Mouse (Mus musculus) gastrocnemius, postnatal 25 days (tissue): ENCODE measurements around the gene Mrps16. TPM values are rescaled to one million over a fixed set of nuclear protein-coding genes. Genes with fewer than 3 reads are reported as not detected.

Experiments
- DNase-seq: peaks from one replicate; pipeline ENCODE4 v3.0.0; 2022
- long read RNA-seq, 2 experiments: library from polyadenylated mRNA; stranded (forward); transcript quantifications; one replicate each; pipeline ENCODE4 v2.0.0; 2021
- total RNA-seq, 2 experiments: library from RNA; stranded (reverse); gene quantifications; 1 replicate in 1 of 2; 2 replicates in 1 of 2; pipeline ENCODE4 v1.2.3; 2021

Gene Mrps16
- 10 to 100 TPM; 39.9 to 48.4 TPM for total RNA-seq
- long read RNA-seq, experiment 1, transcript Mrps16-202 (3 exons, 801 nt): minor isoform, 11 of 157 reads
- long read RNA-seq, experiment 1, transcript Mrps16-201 (3 exons, 2,572 nt): major isoform, 115 of 157 reads
- long read RNA-seq, experiment 1, partial matches to known transcripts: 6 of 157 reads
- long read RNA-seq, experiment 1, other reads (novel, unspliced or antisense): 25 of 157 reads
- long read RNA-seq, experiment 2, transcript Mrps16-201 (3 exons, 2,572 nt): major isoform, 88 of 120 reads
- long read RNA-seq, experiment 2, transcript Mrps16-202 (3 exons, 801 nt): minor isoform, 6 of 120 reads
- long read RNA-seq, experiment 2, partial matches to known transcripts: 5 of 120 reads
- long read RNA-seq, experiment 2, other reads (novel, unspliced or antisense): 21 of 120 reads

DNA sequence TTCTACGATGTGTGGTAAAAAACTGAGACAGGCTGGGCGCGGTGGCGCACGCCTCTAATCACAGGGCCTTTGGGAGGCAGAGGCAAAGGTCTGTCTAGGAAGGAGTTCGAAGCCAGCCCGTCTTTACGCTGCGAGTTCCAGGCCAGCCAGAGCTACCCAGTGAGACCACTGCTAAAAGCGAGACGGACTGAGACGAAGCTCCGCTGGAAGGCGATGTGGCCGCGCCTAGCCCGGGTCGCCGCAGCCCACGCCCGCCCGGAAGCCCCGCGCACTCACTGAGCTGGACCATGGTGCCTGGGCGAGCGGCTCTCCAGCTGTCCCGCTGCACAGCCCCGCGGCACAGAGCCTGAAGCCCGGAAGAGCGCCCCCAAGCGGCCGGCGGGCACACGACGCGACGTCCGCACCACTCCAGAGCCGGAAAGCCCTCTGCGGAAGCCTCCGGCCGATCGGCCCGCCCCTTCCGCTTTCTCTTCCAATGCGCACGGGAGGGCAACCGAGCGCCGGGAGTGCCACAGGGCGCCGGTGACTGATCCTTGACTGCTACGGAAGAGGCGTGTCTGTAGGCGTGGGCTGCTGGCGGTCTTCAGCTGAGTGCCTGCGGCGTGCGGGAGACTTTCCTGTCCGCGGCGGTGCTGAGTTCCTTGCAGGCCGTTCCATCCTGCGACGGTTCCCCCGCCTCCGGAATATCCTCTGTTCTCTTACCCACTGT, at the start of gene Mrps16:
Mrps16 (minus strand) TSS at position 430 of the 709 bp plus-strand sequence.
- DNase-seq: peak; percentile 97

DNA sequence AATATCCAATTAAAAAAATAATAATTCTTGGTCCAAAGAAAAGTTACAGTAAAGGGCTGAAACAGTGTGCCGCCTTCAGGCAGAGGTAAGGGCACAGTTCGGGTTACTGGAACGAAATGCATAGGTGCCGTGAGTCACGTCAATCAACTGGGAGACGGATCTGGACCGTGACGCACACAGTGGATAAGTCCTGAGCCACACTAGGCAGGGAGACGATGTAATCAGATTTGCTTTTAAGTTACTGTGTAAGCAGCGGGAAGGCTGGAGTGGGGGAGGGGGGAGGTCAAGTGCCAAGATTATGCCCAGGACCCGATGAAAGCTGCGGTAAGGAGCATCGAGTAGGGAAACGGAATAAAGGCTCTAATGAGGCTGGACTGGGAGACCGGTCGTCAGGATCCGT, 48.8 kb upstream of the Mrps16 start:
- no peak for DNase-seq

DNA sequence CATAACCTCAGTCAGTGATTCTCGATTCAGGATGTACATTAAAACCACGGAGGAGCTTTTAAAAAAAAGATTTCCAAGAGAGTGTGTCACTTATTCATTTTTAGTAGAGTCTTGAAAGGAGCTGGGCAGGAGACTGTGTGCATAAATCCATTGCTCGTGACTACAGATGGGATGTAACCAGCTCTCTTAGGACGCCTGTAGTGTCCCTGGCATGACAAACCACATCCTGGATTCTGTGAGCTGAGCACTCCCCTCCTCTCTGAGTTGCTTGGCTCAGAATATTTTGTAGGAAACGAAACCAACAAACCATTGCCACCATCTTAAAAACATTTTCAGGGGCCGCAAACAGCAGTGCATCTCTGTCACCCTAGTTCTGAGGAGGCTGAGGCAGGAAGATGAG, 43.5 kb upstream of the Mrps16 start:
- no peak for DNase-seq

DNA sequence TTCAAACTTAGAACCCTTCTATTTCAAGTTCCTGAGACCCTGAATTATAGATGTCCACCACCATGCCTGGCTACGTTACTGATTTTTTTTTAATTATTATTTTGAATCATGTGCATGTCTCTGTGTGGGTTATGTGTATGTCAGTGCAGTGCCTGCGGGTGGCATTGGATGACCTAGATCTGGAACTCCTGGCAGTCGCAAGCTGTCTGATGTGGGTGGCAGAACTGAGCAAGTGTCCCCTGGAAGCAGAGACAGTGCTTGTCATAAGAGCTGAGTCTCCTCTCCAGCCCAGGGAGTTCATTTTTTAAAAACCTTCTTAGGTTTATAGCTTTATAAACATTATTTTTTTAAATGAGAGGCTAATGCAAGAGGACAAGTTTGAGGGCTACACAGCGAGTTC, 39.0 kb upstream of the Mrps16 start:
- DNase-seq: peak; percentile 33

DNA sequence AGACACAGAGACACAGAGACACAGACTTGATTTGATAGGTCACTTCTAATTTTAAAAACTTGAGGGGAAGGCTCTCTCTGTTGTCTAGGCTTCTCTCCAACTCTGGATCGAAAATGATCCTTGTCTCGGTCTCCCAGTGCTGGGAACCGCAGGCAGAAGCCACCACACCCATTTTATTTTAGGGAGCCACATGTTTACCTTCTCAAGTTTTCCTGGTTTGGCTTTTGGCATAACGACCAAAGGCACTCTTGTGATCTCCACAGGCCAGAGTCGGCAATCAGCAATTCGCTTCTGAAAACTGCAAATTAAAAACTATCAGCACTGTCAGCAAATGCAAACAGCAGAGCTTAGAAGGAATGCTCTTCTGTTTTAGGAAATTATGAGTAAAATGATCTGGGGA, 38.3 kb upstream of the Mrps16 start:
- peak; percentile 39 for DNase-seq

DNA sequence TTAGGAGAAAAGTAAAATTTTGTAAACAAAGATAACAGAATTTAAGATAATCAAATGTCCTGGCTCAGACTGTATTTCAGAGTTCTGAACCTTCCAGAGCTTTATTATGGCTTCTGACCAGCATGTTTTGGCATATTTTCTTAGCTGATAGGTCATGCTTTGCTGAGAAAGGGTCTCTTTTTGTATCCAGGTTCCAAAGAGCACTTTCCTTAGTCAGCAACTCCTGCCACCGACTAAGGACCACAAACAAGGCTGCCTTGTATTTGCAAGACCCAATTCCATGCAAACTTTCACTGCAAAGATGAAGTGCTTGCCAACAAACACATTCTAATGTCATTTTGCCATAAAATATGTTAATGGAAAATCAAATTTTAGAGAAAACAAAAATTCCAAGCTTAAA, 36.4 kb upstream of the Mrps16 start:
- no peak for DNase-seq

DNA sequence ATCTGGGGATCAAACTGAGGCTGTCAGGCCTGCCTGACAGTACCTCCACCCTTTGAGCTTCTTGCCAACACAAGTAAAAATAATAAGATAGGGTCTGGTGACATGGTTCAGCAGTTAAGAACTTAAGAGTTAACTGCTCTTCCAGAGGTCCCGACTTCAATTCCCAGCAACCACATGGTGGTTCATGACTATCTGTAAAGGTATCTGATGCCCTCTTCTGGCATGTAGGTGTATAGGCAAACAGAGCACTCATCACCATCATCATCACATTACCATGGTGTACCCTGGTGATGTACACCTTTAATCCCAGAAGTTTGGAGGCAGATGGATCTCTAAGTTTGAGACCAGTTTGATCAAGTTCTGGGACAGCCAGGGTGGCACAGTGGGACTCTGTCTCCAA, 35.2 kb upstream of the Mrps16 start:
- DNase-seq: no peak

DNA sequence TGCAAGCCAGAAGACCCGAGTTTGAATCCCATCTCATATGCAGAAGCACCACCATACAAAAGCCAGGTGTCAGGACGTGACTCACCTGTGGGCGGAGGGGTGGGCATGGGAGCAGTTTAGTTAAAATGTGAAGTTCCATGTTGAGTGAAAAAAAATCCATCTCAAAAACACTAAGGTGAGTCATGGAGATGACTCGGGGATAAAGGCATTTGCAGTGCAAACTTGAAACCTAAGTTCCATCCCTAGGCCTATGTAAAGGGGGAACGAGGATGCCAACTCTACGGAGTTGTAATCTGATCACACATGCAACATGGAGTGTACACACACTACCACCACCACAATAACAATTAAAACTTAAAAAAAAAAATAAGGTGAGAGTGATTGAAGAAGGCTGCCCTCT, 29.6 kb upstream of the Mrps16 start:
- no peak for DNase-seq

DNA sequence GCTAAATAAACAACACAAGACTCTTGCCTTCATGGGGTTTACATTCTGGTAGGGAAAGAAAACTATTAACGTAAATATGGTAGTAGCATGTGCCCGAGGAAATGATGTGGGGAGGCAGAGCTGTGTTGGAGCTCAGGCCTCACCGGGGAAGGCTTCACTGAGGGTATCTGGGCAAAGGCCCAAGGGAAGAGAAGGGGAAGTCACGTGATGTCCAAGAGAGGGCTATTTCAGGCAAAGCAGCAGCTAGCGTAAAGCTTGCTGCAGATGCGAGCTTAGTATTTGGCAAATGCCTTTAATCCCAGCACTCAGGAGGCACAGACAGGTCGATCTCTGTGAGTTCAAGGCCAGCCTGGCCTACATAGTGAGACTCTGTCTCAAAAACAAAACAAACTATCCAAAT, 28.8 kb upstream of the Mrps16 start:
- DNase-seq: no peak

DNA sequence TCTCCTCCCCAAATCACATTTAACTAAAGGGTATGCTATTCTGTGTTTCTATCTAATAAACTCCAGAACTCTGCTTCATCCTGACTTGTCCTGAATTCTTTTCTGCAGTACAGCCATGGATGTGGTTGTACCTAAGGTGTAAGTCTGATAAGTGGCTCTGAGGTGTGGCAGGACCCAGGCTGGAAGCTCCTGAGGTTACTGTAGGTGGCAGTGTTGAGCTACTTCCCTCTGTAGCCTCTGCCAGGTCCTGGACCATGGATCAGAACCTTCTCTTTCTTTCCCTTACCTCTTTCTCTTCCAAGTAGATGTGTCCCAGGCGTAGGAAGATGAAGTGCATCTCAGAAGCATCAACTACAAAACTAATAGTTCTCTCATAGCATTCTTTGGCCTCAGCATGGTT, 6.6 kb upstream of the Mrps16 start:
- no peak for DNase-seq

DNA sequence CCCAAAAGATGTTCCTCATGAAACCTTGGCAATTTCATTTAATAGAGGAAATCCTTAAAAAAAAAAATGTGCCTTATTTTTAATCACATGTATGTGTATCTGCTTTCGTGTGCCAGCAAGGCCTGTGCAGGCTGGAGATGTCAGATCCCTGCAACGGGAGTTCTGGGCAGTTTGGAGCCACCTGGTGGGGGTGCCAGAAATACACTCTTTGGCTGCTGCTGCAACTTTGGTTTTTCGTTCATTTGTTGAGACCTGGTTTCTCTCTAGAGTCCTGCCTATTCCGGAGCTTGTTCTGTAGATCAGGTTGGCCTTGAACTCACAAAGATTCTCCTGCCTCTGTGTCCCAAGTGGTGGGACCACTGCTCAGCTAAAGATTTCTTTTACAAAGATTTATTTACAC, 5.4 kb upstream of the Mrps16 start:
- no peak for DNase-seq

DNA sequence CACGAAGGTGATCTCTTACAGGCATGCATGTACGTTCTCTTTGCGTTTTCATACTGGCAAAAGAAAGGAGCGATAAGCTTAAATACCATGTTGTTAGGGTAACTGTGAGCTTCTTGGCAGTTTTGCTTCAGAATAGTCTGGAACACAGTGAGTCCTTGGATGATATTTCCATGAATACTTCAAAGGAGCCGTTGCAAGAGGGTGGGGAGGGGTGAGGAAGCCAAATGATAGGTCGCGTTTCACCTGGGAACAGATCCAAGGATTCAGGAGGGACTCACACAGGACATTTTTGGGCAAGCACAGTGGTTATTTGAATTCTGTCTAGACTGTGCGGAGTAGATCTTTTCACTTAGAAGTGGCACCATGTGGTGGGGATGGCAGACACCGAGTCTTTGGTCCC, 3.8 kb upstream of the Mrps16 start:
- DNase-seq: no peak

DNA sequence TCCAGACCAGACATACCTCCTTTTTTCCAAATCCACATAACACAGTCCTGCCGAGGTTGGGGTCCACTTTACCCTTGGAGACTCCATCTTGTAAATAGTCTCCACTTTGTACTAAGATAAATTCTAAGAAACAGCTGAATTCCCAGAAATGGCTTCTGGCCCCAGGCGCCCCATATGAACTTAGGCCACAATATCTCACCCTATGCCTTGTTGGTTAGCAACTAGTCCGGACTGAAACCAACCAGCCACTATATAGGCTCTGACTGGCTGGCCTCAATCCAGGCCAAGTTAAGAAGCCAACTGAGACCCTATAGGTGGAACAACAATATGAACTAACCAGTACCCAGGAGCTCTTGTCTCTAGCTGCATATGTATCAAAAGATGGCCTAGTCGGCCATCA, 1.1 kb downstream of the Mrps16 start:
- DNase-seq: no peak

DNA sequence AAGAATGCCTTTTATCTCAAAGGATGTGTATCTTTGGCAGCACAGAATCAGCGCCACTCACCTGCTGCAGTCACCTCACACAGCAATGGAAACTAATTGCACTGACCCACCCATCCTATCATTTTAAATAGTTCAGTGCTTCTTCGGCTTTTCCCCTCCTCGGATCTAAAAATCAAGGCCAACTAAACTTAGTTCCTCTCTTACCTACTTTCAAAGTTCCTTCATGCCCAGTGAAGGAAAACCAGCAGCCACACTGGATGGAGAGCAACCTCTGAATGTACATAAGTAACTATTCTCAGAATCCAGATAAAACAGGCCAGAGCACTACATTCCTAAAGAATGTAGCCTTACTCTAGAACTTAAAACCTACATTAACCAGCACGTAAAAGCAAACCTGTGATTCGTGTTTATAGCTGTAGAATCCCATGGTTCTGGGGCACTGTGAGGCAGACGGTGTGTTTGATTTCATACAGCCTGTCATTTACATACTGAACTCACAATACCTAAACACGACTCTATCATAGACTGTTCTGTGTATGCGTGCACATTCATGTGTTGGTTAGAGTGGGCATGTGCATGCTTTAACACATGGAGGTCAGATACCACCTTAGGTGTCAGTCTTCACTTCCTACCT, 3.9 kb downstream of the Mrps16 start:
- no peak for DNase-seq

DNA sequence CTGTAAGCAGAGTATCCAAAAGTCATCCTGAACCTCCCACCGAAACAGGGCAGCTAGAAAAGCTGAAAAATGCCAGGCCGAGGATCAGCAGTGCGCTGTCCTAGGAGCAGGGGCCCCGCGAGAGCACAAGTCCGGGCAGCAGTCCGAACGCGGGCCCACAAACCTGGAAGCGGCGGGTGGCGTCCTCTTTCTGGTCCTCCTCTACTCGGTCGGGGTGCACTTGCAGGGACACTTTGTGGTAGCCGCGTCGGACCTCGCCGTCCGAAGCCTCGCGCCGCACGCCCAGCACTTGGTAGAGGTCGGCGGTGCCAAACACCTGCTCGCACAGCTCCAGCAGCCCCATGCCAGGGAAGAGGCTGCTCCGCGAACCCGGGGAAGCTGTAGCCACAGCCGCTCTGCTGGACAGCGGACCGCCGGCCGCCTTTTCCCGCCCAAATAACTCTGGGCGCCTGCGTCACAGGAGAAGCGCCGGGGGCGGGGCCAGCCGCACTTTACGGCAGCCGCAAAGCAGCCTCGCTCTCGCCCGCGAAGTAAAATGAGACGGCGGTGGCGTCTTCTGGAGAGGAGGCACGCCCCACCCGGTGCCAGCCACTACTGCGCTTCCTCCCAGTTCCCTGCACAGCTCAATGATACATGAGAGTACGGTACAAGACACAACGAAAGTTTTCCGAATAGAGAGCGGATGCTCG, 4.8 kb downstream of the Mrps16 start, which contains the start of gene Dnajc9:
Dnajc9 (minus strand) TSS at position 470 of the 689 bp plus-strand sequence.
- peak; percentile 93 for DNase-seq

DNA sequence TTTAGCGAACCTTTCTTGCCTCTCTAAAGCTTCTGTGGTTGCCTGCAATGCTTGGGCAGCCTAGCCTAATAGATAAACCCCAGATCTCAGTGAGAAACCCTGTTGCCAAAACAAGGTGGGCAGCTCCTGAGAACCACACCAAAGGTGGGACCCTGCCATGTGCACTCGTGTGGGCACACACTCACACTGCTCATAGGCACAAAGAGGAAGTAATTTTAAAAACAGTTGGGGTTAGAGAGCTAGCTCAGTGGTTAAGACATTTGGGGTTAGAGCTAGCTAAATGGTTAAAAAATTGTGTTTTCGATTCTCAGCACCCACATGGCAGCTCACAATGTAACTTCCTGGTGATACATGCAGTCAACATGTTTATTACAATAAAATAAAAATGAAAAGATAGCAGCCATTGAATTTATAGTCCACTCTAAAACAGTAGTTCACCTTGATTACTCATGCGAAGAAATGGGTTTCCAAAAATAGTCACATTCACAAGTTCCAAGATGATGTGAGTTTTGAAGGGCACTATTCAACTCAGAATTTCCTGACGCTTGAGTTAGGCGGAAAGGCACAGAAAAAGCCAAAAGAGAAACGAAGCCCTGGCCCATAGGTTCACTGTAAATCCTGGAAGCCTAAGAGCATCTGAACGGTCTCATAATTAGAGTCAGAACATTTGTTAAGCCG, 13.5 kb downstream of the Mrps16 start:
- no peak for DNase-seq

DNA sequence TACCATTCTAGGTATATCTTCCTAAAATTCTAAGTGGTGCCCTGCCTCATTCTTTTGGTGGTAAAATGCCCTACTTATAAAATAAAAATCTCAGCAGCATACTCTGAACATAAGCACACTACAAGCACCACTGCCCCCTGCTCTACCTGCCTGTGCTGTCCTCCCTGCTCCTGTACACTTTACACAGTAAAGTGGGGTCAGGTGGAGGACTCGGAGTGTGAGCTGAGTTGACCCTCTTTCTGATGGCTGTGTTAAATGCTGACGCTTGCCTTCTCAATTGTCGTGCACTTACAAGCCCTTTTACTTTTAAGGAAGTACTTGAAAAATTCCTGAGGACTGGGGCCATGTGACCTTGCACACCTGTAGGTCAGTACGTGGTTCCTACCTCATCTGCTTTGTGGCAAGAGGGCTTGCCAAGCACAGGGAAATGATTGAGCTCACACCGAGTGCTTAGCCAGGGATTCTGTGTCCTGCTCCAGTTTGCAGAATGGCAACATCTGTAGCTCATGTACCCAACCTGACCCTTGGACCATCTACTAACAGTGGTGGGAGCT, 14.3 kb downstream of the Mrps16 start:
- DNase-seq: no peak

DNA sequence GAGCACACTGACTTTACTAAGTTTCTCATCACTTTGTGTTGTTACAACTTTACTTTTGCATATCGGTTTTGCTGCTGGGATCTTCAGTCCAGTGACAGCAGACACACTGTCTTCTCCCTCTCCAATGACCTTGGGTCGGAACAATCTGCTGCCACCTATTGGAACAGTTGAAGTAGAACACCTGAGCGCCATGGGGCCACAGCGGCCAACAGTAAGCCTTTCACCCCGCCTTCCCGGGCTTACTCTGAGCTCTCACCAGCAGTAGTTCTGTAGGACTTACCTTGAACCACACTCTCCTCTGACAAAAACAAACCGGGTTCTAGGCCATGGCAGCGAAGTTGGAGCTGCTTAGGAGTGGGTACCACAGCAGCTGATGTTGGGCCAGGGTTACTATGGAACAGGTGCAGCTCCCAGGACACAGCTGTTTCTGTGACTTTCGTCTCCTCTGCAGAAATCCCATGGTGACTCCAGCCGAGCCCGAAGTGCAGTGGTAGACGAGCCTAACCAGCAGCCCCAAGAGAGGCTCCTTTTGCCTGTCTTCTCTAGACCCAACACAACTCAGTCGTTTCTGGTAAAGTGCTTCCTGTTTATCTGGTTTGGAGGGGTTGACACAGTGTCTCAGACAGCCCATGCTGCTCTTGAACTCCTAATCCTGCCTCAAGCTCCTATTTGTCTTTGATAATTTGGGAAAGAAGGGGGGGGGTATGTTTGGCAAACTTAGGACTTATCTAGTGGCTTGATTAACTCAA, 14.9 kb downstream of the Mrps16 start:
- peak; percentile 16 for DNase-seq

DNA sequence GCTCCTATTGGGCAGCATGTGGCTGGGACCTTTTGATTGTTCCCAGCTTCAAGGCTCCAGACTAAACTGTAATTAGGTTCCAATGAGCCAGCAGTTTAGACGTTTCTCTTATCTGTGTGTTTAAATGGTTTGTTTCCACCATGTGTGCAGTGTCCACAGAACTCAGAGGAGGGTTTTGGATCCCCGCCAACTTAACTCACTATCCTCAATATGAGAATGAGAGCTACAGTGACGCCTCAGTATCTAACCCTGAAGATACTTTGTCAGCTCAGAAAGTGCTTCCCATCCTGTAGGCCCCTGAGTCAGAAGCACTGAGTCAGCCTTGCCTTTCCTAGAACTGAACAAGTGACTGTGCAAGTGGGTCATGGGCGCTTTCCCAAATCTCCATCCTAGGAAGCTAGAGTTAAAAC, 16.3 kb downstream of the Mrps16 start:
- no peak for DNase-seq

DNA sequence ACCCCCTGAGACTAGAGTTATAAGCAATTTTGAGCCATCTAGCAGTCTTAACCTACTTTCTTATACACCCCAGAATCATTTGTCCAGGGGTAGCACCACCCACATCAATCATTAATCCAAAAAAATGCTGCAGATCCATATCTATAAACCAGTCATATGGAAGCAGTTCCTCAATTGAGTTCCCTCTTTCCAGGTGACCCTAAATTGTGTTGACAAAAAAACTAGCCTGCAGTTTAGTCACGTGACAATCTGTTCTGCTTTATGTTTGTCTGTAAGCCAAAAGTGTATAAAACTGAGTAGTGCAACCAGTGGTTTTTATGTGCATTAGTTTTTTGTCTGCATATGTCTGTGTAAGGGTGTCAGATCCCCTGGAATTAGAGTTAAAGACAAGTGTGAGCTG, 21.6 kb downstream of the Mrps16 start:
- no peak for DNase-seq

DNA sequence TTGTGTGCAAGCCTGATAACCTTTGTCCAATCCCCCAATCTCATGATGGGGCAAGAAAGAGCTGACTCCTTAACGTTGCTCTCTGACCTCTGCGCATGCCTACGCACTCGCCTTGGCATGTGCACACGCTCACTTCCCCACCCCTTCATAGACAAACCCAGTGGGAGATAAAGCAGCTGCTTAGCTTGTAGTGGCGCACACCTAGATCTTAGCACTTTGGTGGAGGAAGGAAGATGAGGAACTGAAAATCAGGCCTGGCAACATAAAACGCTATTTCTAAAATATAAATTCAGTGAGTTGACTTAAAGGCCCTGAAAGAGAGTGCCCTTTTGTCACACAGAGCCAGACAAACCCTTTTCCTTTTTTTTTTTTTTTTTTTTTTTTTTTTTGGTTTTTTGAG, 22.6 kb downstream of the Mrps16 start:
- no peak for DNase-seq
